Mouse (Mus musculus) heart, embryonic 11.5 days (tissue): ENCODE measurements around the gene Golph3l. TPM values are rescaled to one million over a fixed set of nuclear protein-coding genes. Genes with fewer than 3 reads are reported as not detected.
A peak's percentile ranks its signal among the peaks of the same experiment; 100 is the strongest.
"Not testable (repeated sequence)": the region's sequence is repeated elsewhere in the genome, so short reads cannot be mapped to it uniquely, and the experiment has no call there.

Experiments
- ATAC-seq: fragments of 200-750 bp; cut with Nextera tagmentation; replicated peaks from 2 replicates; pipeline ENCODE4 v1.8.0; 2017; ENCODE audit warnings: moderate library complexity; ENCODE audit not compliant: insufficient number of reproducible peaks, low FRiP score, low TSS enrichment
- H3K27ac ChIP-seq: fragments of 300-500 bp; sonication (generic); 2 replicates; pipeline ENCODE4 v1.5.1; 2014; ENCODE audit warnings: mild to moderate bottlenecking, low read depth, low read length
- H3K27me3 ChIP-seq: fragments of 300-500 bp; sonication (generic); 2 replicates; pipeline ENCODE4 v1.6.1; 2014; ENCODE audit warnings: mild to moderate bottlenecking, low read length, mixed read lengths; ENCODE audit not compliant: control insufficient read depth, insufficient read depth
- H3K36me3 ChIP-seq: fragments of 300-500 bp; sonication (generic); 2 replicates; pipeline ENCODE4 v1.6.1; 2014; ENCODE audit warnings: mild to moderate bottlenecking, low read length, moderate library complexity, mixed read lengths; ENCODE audit not compliant: control insufficient read depth, insufficient read depth
- H3K4me1 ChIP-seq: fragments of 300-500 bp; sonication (generic); 2 replicates; pipeline ENCODE4 v1.6.1; 2014; ENCODE audit warnings: low read length; ENCODE audit not compliant: control insufficient read depth, insufficient read depth
- H3K4me2 ChIP-seq: fragments of 300-500 bp; sonication (generic); 2 replicates; pipeline ENCODE4 v1.6.1; 2014; ENCODE audit warnings: mild to moderate bottlenecking, moderate library complexity
- H3K4me3 ChIP-seq: fragments of 300-500 bp; sonication (generic); 2 replicates; pipeline ENCODE4 v1.5.1; 2014; ENCODE audit warnings: low read depth, low read length
- H3K9ac ChIP-seq: fragments of 300-500 bp; sonication (generic); 2 replicates; pipeline ENCODE4 v1.6.1; 2014; ENCODE audit warnings: mild to moderate bottlenecking, low read depth, low read length, moderate library complexity
- H3K9me3 ChIP-seq: fragments of 300-500 bp; sonication (generic); replicated peaks from 2 replicates; pipeline ENCODE4 v1.6.1; 2016; ENCODE audit warnings: low read length; ENCODE audit not compliant: control insufficient read depth
- WGBS: fragments of 180-500 bp; shearing (Covaris S2); extraction: QIAGEN DNeasy Blood & Tissue Kit; methylation state at CpG from one replicate; pipeline ENCODE4 v1.1.7; 2014; ENCODE audit not compliant: insufficient replicate concordance; 5-methylcytosine and 5-hydroxymethylcytosine counted together
- polyA plus RNA-seq: library from polyadenylated mRNA; unstranded; fragments of >200 nt; fragmentation: Nextera tagmentation; extraction: Ambion mirVana; gene quantifications from 2 replicates; pipeline ENCODE4 v1.2.1, GENCODE M21; 2014

Golph3l gene
- polyA plus RNA-seq, 1 experiment from 2014 or later: 27.8 TPM

GRCm38 (mm10) chr3:95648016-95648415 is 59.3 kb downstream of the Golph3l start:
- no peak overlapping the region for H3K9ac ChIP-seq
- H3K27me3 ChIP-seq: no peaks in the 10 kb centered on the region
- ATAC-seq: no peak
- no peaks in the 10 kb centered on the region for H3K36me3 ChIP-seq
- H3K27ac ChIP-seq: no peak overlapping the region
- 92% methylated on average over 5 of the region's 5 CpGs for WGBS
- no peak overlapping the region for H3K4me2 ChIP-seq
- no peak overlapping the region for H3K4me3 ChIP-seq
- peaks cover 11% of the 10 kb centered on the region for H3K4me1 ChIP-seq
- H3K9me3 ChIP-seq: no peaks in the 10 kb centered on the region

- H3K9ac ChIP-seq: no peak overlapping the region; the same call in 1 of the 2 replicates
These were observed 61.7 kb downstream of the Golph3l start for GRCm38 (mm10) chr3:95650276-95651032.

GRCm38 (mm10) chr3:95651033-95651373 is 62.3 kb downstream of the Golph3l start:
- peaks cover 20% of the 10 kb centered on the region for H3K4me1 ChIP-seq
- no peaks in the 10 kb centered on the region for H3K9me3 ChIP-seq
- no peak overlapping the region; the same call in 1 of the 2 replicates for H3K9ac ChIP-seq
- H3K4me2 ChIP-seq: no peak overlapping the region
- peak overlapping the region; percentile 60 for H3K27ac ChIP-seq
- H3K27me3 ChIP-seq: no peaks in the 10 kb centered on the region
- H3K4me3 ChIP-seq: no peak overlapping the region
- WGBS: 80% methylated on average over 3 of the region's 3 CpGs
- ATAC-seq: no peak
- no peaks in the 10 kb centered on the region for H3K36me3 ChIP-seq

More at GRCm38 (mm10) chr3:95650276-95651032, 61.7 kb downstream of the Golph3l start:
- Histone ChIP-seq H3K36me3 (no peaks in the 10 kb centered on the region), H3K4me2 (no peak overlapping the region), H3K27ac (peak overlapping the region; percentile 72), H3K27me3 (no peaks in the 10 kb centered on the region), H3K9me3 (no peaks in the 10 kb centered on the region), H3K4me1 (peaks cover 20% of the 10 kb centered on the region), H3K4me3 (no peak overlapping the region)
- no peak for ATAC-seq
- WGBS: 61% methylated on average over 6 of the region's 6 CpGs

- no peaks in the 10 kb centered on the region for H3K9me3 ChIP-seq
- H3K4me1 ChIP-seq: peaks cover 20% of the 10 kb centered on the region
- H3K27me3 ChIP-seq: no peaks in the 10 kb centered on the region
- no peak for ATAC-seq
- H3K4me3 ChIP-seq: no peak overlapping the region
- peak overlapping the region; percentile 60; the same call in 1 of the 2 replicates for H3K27ac ChIP-seq
- no peak overlapping the region for H3K9ac ChIP-seq
- 85% methylated on average over 16 of the region's 16 CpGs for WGBS
- no peaks in the 10 kb centered on the region for H3K36me3 ChIP-seq
- no peak overlapping the region for H3K4me2 ChIP-seq
These were observed 62.9 kb downstream of the Golph3l start for GRCm38 (mm10) chr3:95651391-95652203.

- no peak overlapping the region for H3K9ac ChIP-seq
- peaks cover 20% of the 10 kb centered on the region for H3K4me1 ChIP-seq
- WGBS: 65% methylated on average over 7 of the region's 7 CpGs
- no peak overlapping the region for H3K27ac ChIP-seq
- no peak for ATAC-seq
- no peak overlapping the region for H3K4me2 ChIP-seq
- H3K27me3 ChIP-seq: no peaks in the 10 kb centered on the region
- H3K9me3 ChIP-seq: no peaks in the 10 kb centered on the region
- H3K4me3 ChIP-seq: no peak overlapping the region
- no peaks in the 10 kb centered on the region for H3K36me3 ChIP-seq
These were observed 63.6 kb downstream of the Golph3l start for GRCm38 (mm10) chr3:95652204-95652811.

GRCm38 (mm10) chr3:95652871-95653270 is 64.1 kb downstream of the Golph3l start:
- H3K27ac ChIP-seq: no peak overlapping the region
- H3K9me3 ChIP-seq: no peaks in the 10 kb centered on the region

GRCm38 (mm10) chr3:95653473-95654034 is 64.8 kb downstream of the Golph3l start:
- H3K27ac ChIP-seq: 0 out of 2 replicates have a peak overlapping the region, but pooled peaks have one; percentile 51
- H3K9me3 ChIP-seq: no peaks in the 10 kb centered on the region
- H3K4me1 ChIP-seq: peaks cover 20% of the 10 kb centered on the region
- no peak overlapping the region for H3K4me3 ChIP-seq
- no peaks in the 10 kb centered on the region for H3K36me3 ChIP-seq
- no peaks in the 10 kb centered on the region for H3K27me3 ChIP-seq
- H3K9ac ChIP-seq: no peak overlapping the region; the same call in 1 of the 2 replicates
- ATAC-seq: no peak
- WGBS: 18% methylated on average over 11 of the region's 11 CpGs
- H3K4me2 ChIP-seq: peak overlapping the region; percentile 27

More at GRCm38 (mm10) chr3:95652871-95653270, 64.1 kb downstream of the Golph3l start:
- no peak overlapping the region for H3K4me3 ChIP-seq
- no peak overlapping the region for H3K4me2 ChIP-seq
- H3K27me3 ChIP-seq: no peaks in the 10 kb centered on the region
- no peaks in the 10 kb centered on the region for H3K36me3 ChIP-seq
- WGBS: 34% methylated on average over 6 of the region's 6 CpGs
- no peak for ATAC-seq
- peaks cover 20% of the 10 kb centered on the region for H3K4me1 ChIP-seq
- H3K9ac ChIP-seq: no peak overlapping the region

GRCm38 (mm10) chr3:95654371-95654770 is 65.6 kb downstream of the Golph3l start:
- 95% methylated on average over 3 of the region's 3 CpGs for WGBS
- H3K9ac ChIP-seq, H3K36me3 ChIP-seq, H3K27ac ChIP-seq, ATAC-seq, H3K4me3 ChIP-seq, H3K9me3 ChIP-seq, H3K4me2 ChIP-seq, H3K27me3 ChIP-seq: not testable (repeated sequence)
- peaks cover 20% of the 10 kb centered on the region for H3K4me1 ChIP-seq
